Mouse (Mus musculus) spleen, adult 18-20 months (tissue): Measurements from ENCODE around the gene Gria1.

ENCODE experiments used
- DNase-seq, 2 experiments: peaks; one replicate each; pipeline ENCODE4 v3.0.0; 2022; ENCODE audit warnings: mixed read lengths in 2 of 2

Gria1 gene

GRCm38 (mm10) chr11:57011024-57011690 lies at the start of gene Gria1:
Gria1 (plus strand) TSS chr11:57011387.
- DNase-seq = no peak

DNA sequence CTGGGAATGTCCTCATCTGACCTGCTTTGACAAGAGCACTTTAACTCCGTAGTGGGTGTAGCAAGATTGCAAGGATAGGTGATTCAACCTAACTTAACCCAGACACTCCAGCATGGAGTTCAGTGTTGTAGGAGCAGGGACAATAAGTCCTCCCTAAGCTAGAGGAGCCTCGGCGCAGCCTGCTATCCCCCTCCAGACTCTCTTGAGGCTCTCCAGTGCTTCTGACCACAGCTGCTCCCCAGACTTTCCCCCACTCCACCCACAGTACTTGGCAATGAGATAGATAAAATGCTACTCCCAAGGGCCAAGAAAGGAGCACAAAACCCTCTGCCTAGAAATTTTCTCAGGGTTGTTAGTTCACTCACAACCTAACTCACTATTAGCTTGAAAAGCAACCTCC lies 49.4 kb upstream of the Gria1 start:
- DNase-seq = no peak

DNA sequence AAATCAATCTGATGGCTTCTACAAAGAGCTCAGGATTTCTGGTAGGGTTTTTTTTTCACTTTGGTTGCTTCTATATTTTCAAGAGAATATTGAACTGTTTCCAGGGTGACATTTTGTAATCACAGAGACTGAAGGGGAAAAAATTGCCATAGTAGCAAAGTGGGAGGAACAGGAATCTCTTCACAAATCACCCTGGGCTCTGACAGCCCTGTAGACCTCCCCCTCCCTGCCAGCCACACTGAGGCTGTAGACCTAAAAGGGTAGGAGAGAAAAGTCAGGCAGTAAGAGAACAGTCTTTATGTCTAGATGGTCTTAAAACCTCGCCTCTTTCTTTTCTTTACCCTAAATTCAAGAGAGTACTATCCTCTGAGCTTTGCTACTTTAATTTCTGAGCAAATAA lies 38.4 kb upstream of the Gria1 start:
- no peak for DNase-seq

GRCm38 (mm10) chr11:56984321-56985000 lies 26.7 kb upstream of the Gria1 start:
- no peak for DNase-seq

- no peak for DNase-seq
These were observed 25.7 kb upstream of the Gria1 start for GRCm38 (mm10) chr11:56985457-56985856.

DNA sequence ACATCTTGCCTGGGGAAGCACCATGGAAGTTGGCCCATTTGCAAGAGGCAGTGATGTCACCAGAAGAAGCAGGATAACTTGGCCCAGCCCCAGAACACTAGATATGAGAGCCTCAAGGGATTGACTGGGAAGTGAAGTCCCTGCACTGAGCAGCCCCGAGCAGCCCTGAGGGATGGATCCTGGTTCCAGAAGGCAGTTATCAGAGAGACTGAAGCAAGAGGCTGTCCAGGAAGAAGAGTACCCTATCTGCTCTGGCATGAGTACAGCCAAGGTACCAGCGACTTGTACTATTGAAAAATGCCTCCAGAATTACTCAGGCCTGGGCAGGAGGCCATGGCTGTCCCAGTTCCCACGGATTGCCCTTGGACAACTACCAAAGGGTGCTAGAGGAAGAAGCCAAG lies 11.6 kb upstream of the Gria1 start:
- DNase-seq = no peak

- DNase-seq = no peak
These were observed 6.6 kb upstream of the Gria1 start for GRCm38 (mm10) chr11:57004611-57005010.

GRCm38 (mm10) chr11:57005341-57005740 lies 5.8 kb upstream of the Gria1 start:
- no peak for DNase-seq

- no peak for DNase-seq
These were observed 3.4 kb upstream of the Gria1 start for GRCm38 (mm10) chr11:57007790-57008189.

GRCm38 (mm10) chr11:57010611-57011010 lies 576 bp upstream of the Gria1 start:
- no peak for DNase-seq

DNA sequence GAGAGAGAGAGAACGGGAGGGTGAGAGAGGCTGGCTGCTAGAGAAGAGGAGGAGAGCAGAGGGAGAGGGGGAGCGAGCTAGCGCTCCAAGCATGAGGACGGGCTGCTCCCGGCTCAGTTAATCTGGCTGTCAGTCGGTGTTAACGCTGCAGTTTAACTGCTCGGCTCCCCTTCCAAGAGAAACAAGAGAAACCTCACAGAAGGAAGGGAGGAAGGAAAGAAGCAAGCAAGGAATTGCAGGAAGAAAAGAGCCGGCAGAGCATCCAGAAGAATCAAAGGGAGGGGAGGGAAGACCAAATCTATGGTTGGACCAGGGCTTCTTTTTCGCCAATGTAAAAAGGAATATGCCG lies 478 bp downstream of the Gria1 start:
- no peak for DNase-seq

DNA sequence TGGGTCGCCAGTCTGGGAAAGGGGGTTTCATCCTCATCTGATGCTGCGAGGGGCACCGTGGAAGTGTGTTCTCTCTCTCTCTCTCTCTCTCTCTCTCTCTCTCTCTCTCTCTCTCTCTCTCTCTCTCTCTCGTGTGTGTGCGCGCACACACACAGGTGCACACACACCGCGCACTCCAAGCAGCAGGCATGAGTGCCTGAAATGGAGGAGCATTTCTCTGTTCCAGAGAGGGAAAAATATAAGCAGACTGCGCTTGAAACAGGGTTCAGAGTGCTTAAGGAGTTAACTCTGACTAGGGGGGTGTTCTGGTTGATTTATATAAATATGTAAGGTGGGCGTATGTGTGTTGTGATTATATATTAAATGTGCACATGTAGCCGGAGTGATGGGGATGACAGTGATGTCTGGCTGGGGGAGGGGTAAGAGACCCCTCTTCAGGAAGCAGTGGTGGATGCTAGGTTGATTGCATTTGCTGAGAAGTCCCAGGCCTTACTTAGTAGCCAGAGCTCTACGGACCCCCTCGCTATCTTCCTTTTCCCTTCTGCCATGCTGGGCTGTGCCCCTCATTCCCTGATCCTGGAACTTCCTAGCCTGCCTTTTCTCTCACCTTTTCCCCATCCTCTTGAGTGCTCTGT lies 1.2 kb downstream of the Gria1 start:
- no peak for DNase-seq

DNA sequence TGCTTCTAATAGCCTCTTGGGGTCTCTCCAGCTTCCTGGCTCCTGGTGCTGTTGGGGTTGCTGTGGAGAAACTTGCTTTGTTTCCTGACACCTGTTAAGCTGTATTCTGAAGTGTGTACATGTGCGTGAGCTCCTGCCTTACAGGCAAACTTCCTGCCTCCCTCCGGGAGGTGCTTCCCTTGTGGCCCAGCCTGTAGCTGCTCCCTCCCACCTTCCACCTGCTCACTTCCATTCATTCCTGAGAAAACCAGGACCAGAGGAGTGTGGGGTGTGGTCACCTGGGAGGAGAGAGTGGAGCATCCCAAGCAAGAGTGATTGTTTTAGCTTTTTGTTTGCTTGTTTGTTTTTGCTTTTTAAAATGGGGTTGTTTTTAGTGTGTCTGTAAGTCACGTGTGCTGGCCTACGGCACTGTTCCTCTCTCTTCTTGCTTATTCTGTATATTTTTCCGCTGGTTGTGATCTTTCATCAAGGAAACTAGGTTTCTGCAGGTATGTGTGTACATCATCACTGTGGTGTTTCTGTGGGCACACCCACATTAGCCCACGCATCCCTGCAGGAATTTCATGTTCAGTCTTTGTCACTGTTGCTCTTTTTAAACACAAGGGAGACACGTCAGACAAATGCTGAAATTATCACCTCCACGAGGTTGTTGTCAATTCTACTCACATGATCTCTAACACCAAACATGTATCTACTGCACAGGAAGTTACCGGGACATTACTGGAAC lies 2.4 kb downstream of the Gria1 start:
- DNase-seq = no peak

DNA sequence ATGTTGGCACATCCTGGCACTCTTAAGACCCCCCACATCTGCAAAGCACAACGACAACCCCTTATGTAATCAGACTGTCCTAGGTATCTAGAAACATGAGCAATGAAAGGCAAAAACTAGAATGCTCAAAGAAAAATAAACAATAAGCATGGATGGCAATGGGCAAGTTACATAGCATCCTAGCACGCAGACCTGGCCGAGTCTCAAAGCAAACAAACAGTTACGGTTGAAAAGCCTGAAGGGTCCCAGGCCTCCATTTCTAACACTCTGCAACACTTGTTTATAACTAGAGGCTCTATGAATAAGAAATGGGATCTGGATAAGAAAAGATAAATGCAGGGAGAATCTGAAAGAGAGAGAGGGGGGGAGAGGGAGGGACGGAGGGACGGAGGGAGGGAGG lies 3.2 kb downstream of the Gria1 start:
- no peak for DNase-seq

DNA sequence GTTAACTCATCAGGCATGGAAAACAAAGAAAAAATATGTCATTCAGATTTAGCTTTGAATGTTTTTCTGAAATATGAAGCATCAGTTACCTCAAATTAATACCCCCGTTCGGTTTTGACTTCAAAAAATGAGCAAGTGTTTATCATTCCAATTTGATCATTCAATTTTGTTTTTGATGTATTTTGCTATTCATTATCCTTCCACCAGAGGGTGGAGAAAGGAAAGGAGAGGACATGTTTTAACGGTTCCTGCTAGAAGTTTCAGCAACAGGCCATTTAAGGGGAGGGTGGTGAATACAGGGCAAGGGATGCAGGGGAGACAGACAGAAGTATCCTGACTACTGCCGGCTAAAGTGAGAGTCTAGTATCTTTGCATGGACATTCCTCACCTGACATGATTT lies 7.3 kb downstream of the Gria1 start:
- DNase-seq = no peak

DNA sequence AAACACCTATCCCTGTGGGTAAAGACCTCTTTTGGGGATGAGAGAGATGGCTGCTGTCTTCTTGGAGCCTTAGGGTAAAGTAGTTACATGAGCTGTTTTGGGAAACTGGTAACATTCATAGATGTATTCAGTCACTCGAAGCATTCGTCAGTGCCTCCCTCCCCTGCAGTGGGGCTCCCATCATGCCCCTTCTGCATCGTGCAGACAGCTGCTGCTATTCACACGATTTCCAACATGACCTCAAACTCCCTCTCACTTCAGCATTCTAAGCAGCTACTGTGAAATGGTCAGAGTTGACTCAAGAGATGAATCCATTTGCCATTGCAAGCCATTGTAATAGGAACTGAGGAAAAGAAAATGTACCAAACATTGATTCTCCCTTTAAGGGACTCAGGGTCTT lies 11.2 kb downstream of the Gria1 start:
- DNase-seq = no peak

DNA sequence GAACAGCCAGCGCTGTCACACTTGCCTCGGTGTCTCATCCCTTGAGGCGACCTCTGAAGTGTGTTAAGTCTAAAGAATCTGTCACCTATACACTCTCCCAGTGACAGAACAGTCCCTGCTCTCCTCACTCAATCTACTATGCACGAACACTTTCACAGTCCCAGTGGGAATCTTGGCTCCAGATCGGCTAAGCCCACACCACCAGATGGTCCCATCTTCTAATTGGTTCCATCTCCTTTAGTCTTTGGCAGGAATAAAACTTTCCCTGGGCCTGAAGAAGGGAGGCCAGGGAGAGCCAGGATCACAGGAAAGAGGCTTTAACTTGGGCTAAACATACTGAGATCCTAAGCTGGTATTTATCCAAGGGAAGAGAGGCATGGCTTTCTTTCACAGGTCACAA lies 19.3 kb downstream of the Gria1 start:
- no peak for DNase-seq

DNA sequence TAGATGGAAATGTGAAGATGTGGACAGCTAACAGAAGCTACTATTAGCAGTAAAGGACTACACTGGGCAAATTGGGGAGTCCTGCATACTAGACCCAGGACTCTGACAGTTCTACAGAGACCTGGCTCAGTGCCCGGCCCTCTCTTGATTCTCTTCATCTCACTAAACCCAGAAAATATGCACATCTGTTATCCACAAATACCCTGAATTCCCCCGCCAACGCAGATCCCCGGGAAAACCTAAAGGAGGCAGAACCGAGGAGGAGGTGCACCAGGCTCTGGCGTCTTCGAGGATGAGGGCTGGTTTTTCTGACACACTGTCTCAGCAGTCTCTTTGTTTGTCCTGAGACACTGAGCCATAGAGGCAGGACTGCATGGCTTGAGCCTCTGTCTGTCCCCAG lies 27.6 kb downstream of the Gria1 start:
- DNase-seq = no peak

DNA sequence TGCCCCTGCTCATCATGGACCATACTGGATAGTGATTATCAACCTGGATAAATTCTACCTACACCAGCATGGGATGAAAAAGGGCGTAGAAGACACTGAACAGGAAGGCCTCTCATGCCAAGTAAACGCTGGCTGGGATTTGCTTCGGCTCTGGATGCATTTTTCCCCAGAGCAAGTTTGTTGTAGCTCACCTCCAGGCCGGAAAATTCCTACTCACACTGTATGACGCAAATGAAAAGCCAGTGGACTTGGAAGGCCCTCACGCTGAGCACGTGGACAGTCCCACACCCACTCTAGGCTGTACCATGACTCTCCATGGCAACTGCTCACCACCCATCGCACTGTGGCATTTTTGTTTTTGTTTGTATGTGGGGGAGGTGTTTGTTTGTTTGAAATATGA lies 28.1 kb downstream of the Gria1 start:
- DNase-seq = no peak

- DNase-seq = no peak
These were observed 30.9 kb downstream of the Gria1 start for GRCm38 (mm10) chr11:57042057-57042456.

DNA sequence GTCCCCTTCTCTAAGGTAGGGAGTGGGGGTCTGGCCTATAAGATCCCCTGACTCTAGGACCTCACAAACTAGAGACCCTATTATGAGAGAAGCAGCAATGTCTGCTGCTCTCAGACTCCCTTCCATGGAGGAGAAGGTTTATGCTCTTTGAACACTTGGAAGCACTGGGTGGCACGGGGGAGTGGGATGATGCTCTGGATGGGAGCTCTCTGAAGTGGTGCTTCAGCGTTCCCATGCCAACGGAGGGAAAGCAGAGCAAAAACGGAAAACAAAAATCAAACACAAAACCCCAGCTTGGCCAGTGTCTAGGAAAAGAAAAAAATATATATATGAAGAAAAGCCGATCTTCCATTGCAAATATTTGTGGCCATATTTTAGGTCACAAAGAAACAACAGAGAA lies 33.0 kb downstream of the Gria1 start:
- DNase-seq = no peak

DNA sequence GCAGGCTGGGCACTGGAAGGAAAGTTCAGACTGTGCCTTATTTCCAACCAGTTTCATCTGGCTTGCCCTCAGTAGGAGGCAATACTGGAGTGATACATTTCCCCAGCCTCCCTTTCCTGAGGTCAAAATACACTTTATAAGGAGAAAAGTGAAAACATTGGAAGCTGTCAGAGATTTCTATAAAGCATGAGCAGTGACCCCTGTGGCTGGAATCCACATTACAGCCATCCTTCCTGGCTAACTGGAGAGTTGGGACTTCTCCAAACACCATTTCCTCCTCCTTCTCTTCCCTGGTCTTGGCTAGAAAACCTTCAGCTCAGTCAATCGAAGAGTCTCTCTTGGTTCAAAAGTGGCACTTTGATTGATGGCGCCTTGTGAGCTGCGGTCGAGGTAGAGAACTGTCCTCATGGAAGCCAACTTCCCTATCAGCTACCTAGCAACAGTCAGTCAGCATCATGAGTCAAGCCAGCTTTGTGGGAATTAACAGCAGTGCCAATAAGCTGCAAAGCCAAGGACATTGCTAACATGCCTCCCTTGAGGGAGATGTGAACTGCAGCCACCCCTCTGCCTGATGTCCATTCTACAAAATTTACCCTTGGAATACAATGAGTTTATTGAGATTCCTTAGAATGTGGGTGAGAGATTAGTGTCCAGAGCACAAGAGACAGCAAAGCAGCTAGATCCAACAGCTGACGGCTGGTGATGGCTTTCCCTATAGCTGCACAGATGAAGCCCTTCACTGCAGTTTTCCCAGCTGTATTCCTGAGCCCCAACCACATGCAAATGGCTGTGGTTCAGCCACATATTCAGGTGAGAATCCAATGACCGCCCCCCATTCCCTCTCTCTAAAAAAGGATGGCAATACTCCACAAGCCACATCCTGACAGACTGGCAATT lies 40.7 kb downstream of the Gria1 start:
- peak in 1 of 2 experiments; percentile 1 for DNase-seq

- no peak for DNase-seq
These were observed 51.3 kb downstream of the Gria1 start for GRCm38 (mm10) chr11:57062441-57062840.
